Mouse (Mus musculus): Measurements from ENCODE around the gene Gfm1.

Gfm1 gene

DNA sequence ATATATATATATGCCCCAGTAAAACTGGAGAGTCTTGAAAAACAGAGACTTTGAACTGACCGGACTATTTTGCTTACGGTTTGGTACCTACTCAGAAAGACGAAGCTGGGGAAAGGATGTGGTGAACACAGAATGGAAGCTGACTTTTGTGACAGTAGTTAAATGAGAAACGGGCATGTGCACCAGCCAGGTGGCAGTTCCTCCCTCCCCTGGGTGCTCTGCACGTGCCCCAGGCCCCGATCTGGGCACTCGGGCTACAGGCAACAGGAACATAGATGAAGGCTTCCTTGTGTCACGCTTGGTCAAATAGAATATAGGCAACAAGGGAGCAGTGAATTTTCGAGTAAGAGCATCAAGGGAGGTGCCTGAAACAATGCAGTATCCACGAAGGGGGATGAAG is 66.4 kb downstream of the Gfm1 start:
- DNase-seq (ENCODE audit: low read depth, low spot score), result no peak

DNA sequence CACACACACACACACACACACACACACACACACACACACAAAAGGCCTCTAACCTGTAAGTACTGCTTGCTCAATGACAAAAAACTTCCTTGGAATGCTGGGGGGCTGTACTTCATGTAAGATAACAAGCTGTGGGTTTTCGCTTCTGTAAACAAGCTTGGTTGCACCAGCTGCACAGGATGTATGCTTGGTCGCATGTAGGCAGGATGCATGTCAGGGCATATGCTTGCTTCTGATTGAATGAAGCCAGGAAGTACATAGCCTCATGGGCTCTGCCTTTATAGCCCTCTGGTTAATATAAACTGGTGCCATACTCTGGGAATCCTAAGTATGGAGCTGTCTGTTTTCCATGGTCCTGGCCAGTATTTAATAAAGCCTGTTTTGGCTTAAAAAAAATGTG is 68.1 kb downstream of the Gfm1 start:
- DNase-seq (ENCODE audit: low read depth, low spot score), result no peak

DNA sequence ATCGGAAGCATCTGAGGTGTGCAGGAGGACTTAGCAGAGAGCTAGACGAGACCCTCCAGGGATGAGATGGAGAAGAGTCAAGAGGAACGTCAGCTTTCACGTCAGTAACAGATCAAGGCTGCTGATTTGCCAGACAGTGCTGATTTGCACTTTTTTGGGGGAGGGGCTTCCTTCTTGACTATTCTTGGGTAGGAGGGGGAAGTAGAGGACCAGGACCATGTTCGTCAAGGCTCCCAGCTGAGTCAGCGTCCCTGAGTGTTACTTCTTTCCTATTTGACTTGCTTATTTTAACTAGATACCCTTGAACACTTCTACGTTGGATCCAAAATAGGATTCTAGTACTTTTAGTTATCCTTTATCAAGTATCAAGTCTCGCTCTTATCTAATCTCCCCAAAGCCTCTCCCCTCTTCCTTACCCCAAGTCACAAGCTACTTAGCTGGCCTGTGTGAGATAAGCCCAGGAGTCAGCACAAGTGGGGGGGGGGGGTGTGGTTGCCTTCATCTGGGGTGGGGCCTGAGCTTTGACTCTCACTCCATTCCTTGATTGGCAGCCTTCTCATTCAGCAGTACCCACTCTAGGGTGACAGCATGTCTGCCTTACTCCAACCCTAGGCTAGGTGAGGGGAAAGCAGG is 69.0 kb downstream of the Gfm1 start:
- DNase-seq (ENCODE audit: low read depth, low spot score), result no peak

DNA sequence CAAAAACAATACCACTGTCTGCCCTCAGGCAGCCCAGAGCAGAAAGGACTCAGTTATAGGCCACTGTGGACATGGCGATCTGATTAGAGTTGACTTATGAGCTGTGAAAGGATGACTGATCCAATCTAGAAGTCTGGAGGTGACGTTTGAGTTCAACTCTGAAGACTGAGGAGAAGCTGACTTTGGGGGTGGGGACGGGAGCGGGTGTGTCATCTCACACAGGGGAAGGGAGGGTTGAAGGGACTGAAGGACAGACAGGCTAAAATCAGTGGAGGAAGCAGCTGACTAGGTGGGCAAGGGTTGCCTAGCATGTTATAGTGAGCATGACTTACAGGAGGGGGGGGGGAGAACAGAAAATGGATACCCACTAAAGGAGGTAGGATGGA is 69.5 kb downstream of the Gfm1 start:
- DNase-seq (ENCODE audit: low read depth, low spot score), result no peak

DNA sequence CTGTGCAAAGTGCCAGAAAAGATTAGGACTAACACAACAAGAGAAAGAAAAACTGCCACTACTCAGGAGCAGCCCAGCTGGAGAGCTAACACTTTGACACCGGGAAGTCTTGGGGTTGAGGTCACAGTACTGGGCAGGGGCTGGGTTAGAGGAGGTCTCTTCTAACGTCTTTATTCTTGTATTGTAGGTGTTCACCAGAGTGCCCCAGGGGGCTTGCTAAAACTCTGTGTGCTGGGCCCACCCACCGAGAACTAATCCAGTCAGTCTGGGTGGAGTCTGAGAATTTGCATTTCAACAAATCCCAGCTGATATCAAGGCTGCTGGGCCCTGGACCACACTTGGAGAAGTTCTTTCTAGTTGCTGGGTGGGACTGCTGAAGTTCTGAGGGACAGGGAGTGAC is 74.0 kb downstream of the Gfm1 start:
- DNase-seq (ENCODE audit: low read depth, low spot score), result no peak

DNA sequence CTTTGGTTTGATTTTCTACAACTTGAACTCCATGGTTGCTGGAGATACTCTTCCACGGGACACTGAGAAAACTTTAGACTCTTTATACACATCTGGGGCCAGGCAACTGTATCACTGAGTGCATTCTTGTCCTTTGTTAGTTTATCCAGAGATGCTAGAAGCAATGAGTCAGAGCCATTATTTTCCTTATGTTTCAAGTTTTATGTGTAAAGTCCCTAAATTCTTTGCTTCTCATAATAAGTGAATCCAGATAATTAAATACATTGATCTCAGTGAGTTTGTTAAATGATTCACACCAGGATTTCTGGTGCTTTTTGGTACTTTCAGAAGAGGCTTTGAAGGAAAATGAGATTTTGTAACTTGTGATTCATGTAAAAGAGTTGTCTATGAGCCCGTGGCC is 75.4 kb downstream of the Gfm1 start:
- no peak for DNase-seq (ENCODE audit: low read depth, low spot score)

DNA sequence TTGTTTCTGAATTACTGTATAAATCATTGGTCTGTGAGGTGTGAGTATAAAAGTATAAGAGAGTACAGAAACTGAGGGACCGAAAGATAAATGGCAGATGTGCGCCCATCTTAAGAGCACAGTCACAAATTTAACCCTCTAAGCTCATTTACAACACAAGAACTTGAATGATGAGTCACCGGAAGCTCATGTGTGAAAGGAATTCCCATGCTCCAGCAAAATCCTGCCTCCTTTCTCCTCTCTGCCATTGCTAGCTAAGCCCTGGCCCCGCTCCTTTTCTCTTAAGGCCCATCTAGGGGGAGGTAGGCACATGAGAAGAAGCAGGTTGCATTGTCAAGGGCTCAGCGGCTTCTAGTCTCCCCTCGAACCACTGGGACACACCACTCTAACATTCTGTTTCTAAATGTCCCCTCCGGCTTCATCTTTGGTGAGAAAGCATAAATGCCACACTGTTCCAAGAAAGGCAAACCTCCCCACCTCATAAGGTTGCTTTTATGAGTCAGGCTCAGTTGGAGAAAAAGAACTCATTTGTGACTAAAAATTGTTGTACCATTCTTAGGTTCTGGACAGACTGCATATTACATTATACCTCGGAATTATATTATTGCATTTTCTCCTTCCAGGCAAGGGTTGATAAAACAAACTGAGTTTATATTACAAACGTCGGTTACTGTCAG is 78.5 kb downstream of the Gfm1 start:
- peak; percentile 35 for DNase-seq (ENCODE audit: low read depth, low spot score)

DNA sequence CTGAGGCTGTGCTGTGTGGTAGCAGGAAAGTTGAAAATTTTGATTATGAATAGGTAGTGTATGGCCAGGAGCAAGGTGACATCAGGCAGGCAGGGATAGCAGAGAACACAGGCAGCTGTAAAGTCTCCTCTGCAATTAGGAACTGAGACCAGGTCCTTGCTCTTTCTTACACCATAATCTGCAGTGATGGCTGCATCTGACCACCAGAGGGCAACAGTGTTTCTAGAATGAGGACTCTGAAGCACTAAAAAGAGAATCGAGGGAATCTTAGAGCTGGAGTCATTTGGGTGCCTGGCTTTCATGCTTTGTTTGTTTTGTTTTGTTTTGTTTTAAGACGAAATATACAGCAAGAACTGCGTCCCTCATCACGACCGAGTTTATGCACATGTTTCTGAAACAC is 82.9 kb downstream of the Gfm1 start:
- peak; percentile 88 for DNase-seq (ENCODE audit: low read depth, low spot score)

DNA sequence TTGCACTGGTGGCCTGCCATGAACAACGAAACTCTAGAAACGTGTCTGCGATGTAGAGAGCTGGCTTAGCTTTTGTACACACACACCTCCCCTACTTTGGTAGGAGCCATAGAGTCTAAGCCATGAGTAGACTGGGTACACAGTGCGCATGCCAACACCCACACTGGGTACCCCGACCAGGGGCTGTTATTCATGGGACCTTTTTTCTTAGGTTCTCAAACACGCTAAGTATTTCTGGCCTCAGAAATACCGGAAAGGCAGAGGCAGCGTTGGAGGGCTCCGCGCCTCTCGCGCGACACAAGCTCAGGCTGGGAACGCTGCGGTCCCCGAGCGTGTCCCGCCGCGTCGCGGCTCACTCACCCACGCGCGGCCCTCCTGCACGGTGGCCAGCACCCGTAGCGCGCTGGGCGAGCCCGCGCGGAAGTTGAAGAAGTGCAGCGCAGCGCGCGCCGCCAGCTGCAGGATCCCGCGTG is 84.9 kb downstream of the Gfm1 start:
- DNase-seq (ENCODE audit: low read depth, low spot score), result peak; percentile 18

DNA sequence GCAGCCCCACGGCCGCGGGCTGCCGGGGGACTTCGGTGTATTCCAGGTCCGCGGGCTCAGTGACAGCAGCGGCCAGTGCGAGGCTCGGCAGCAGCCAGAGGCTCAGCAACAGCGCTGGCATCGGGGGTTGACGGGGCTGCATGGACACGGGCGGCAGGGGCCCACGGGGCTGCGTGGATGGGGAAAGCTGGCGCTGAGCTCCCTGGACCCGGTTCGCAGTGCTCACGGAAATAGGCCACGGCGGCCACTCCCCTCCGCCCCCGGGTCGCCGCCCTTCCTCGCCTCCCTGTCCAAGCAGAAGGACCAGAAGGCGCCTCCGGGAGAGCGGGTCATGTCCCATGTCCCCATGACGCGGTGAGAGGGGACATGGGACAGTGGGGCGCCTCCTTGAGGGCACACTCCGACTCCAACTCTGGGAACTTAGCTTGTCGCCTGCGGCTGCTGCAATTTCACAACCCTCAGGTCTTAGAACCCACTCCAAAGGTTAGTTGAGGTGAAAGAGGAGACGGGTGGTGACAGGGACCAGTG is 85.4 kb downstream of the Gfm1 start, which contains the start of gene Rarres1:
Gene Rarres1 (minus strand): TSS at position 250 of the 528 bp plus-strand sequence.
- DNase-seq (ENCODE audit: low read depth, low spot score), result peak; percentile 6

DNA sequence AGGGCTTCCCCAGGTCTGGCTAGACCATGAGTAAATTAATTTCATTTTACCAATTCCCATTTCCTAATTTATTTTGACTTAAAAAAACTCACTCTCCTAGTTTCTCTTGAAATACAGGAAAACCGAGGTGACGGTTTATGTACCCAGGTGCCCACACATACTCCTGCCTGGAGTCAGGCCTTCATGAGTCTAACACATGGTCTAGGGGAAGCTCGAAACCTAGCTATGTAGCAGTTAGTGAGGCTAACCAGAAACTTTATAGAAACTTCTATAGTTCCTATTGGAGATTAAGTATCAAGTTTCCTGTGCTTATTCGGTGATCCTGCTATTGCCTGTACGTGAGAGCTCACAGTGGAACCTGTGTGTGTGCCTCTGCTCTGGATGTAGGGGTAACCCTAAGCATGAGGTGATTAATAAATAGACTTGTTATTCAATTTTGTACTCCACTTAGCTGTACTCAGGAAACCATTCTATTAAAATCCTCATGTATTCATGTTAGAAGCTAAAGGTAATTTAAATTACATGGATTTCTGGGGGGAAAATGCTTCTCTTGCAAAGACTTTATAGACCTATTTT is 90.8 kb downstream of the Gfm1 start:
- DNase-seq (ENCODE audit: low read depth, low spot score), result no peak

DNA sequence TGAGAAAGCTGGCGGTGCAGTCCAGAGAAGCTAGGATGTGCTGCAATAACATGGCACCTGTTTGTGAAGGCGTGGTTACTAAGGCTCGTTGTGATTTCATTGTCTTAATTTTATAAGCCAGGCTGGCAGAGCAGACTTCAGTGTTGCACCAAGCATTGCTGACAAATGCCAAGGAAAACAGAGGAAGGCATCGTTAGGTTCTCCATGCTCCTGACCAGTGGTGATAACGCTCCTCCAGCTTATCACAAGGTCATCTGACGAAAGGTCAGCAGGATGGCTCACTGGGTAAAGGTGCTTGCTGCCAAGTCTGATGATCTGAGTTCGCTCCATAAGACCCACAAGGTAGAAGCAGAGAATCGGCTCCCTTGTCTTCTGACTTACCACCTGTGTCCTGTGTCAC is 92.8 kb downstream of the Gfm1 start:
- no peak for DNase-seq (ENCODE audit: low read depth, low spot score)

DNA sequence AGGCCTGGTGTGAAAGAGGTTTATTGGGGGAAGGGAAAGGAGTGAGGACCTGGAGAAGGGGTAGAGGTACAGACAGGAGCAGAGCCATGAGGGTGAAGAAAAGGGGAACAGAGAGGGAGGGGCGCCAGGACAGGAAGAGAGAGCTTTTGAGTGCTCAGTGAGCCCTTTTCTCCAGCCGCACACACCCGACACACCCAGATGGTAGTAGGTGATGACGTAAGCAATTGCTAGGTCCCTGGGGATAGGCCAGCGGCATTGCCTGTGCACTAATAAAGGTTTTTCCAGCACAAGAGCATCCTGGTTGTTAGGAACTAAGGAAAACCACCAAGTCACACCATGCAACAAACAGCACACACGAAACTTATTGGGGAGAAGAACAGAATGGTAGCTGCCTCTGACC is 94.9 kb downstream of the Gfm1 start:
- no peak for DNase-seq (ENCODE audit: low read depth, low spot score)
